Mouse (Mus musculus) embryonic facial prominence, embryonic 10.5 days (tissue): ENCODE results near the gene Crk. TPM values are rescaled to one million over a fixed set of nuclear protein-coding genes. Genes with fewer than 3 reads are reported as not detected.

Experiments used
- DNase-seq: peaks from one replicate; pipeline ENCODE4 v3.0.0-alpha.2; 2017; ENCODE audit warnings: low spot score
- H3K27ac ChIP-seq: fragments of 300-500 bp; sonication (generic); replicated peaks from 2 replicates; pipeline ENCODE4 v1.5.1; 2016; ENCODE audit warnings: mild to moderate bottlenecking
- H3K27me3 ChIP-seq: fragments of 300-500 bp; sonication (generic); replicated peaks from 2 replicates; pipeline ENCODE4 v1.6.1; 2016; ENCODE audit warnings: low read depth, mild to moderate bottlenecking; ENCODE audit not compliant: poor library complexity, severe bottlenecking
- H3K36me3 ChIP-seq: fragments of 300-500 bp; sonication (generic); replicated peaks from 2 replicates; pipeline ENCODE4 v1.6.1; 2016; ENCODE audit warnings: mild to moderate bottlenecking, moderate library complexity
- H3K4me1 ChIP-seq: fragments of 300-500 bp; sonication (generic); 2 replicates; pipeline ENCODE4 v1.6.1; 2016
- H3K4me3 ChIP-seq: fragments of 300-500 bp; sonication (generic); 2 replicates; pipeline ENCODE4 v1.5.1; 2016; ENCODE audit warnings: mild to moderate bottlenecking, moderate library complexity
- H3K9me3 ChIP-seq: fragments of 300-500 bp; sonication (generic); 2 replicates; pipeline ENCODE4 v1.6.1; 2016; ENCODE audit warnings: mild to moderate bottlenecking
- WGBS: fragments of 180-500 bp; shearing (Covaris S2); methylation state at CpG from one replicate; pipeline ENCODE4 v1.1.7; 2016; 5-methylcytosine and 5-hydroxymethylcytosine counted together
- polyA plus RNA-seq: library from polyadenylated mRNA; unstranded; fragments of >200 nt; fragmentation: Nextera tagmentation; extraction: Ambion mirVana; gene quantifications from 2 replicates; pipeline ENCODE4 v1.2.1, GENCODE M21; 2016

Gene Crk
- polyA plus RNA-seq, 1 experiment from 2014 or later: 112 TPM

DNA sequence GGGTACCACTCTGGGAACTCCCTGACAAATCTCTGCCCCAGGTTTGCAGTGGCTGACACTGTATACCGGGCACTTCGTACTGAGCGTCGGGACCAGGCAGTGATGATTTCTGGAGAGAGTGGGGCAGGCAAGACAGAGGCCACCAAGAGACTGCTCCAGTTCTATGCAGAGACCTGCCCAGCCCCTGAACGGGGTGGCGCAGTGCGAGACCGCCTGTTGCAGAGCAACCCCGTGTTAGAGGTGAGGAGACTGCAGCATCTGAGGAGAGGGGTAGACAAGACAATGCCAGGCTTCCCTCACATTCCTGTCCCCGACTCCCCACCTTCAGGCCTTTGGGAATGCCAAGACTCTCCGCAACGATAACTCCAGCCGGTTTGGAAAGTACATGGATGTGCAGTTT is 20.7 kb upstream of the Crk start:
- H3K27me3 ChIP-seq: peaks cover 39% of the 10 kb centered on the region
- DNase-seq: no peak

DNA sequence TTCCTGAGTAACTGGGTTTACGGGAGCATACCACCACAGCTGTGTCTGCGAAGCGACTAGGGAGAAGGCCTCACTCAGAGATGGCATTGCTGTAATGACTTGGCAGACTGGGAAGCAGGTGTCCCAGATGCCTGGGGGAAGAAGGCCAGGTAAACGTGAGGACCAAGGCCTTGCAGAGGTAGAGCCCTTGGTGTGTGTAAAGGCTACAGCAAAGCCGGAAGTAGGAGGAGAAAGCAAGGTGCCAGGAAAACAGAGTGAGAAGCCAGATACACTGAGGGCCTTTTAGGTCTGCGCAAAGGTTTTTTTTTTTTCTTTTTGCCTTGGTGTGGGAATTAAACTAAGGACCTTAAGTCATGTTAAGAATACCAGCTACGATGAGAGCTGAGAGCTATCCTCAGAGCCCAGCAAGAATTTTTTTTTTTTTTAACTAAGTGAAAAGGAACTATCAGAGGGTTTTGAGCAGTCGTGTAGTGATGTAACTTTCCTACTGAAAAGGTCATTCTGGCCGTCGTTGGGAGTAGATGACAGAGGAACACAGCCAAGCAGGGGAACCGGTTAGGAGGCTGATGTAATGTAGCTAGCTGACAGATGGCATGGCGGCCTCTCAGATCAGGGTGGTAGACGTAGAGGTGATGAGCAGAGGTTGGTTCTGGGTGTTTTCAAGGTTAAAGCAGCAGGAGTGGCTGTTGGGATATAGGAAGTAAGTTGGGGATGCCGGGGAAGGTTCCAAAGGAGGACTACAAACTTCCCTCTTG is 19.9 kb upstream of the Crk start:
- peaks cover 45% of the 10 kb centered on the region for H3K36me3 ChIP-seq
- no peak overlapping the region for H3K27ac ChIP-seq
- peaks cover 30% of the 10 kb centered on the region for H3K27me3 ChIP-seq
- peaks cover 31% of the 10 kb centered on the region for H3K4me1 ChIP-seq
- no peak overlapping the region for H3K4me3 ChIP-seq
- 86% methylated on average over 14 of the region's 14 CpGs for WGBS
- no peak for DNase-seq
- H3K9me3 ChIP-seq: no peaks in the 10 kb centered on the region

More for the DNA sequence above, 20.7 kb upstream of the Crk start:
- H3K4me1 ChIP-seq: peaks cover 40% of the 10 kb centered on the region
- H3K36me3 ChIP-seq: peaks cover 45% of the 10 kb centered on the region
- 94% methylated on average over 13 of the region's 13 CpGs for WGBS
- no peaks in the 10 kb centered on the region for H3K9me3 ChIP-seq
- no peak overlapping the region for H3K4me3 ChIP-seq
- H3K27ac ChIP-seq: no peak overlapping the region

DNA sequence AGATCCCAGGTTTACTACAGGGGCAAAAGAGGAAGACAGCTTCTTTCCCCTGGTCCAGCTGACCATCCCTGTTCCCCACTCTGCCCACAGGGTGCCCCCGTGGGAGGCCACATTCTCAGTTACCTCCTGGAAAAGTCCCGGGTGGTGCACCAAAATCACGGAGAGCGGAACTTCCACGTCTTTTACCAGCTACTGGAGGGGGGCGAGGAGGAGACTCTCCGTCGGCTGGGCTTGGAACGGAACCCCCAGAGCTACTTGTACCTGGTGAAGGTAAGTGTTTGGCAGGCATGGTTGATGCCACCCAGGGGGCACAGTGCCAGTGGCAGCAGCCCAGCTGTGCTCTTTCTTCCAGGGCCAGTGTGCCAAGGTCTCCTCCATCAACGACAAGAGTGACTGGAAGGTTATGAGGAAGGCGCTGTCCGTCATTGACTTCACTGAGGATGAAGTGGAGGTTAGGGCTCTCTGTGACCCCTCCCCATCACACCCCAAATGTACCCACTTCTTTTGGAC is 18.9 kb upstream of the Crk start:
- no peak for DNase-seq
- Histone ChIP-seq H3K4me1 (peaks cover 22% of the 10 kb centered on the region), H3K9me3 (no peaks in the 10 kb centered on the region), H3K4me3 (no peak overlapping the region), H3K27ac (no peak overlapping the region), H3K27me3 (peaks cover 21% of the 10 kb centered on the region), H3K36me3 (peaks cover 49% of the 10 kb centered on the region)
- WGBS: 93% methylated on average over 12 of the region's 12 CpGs

DNA sequence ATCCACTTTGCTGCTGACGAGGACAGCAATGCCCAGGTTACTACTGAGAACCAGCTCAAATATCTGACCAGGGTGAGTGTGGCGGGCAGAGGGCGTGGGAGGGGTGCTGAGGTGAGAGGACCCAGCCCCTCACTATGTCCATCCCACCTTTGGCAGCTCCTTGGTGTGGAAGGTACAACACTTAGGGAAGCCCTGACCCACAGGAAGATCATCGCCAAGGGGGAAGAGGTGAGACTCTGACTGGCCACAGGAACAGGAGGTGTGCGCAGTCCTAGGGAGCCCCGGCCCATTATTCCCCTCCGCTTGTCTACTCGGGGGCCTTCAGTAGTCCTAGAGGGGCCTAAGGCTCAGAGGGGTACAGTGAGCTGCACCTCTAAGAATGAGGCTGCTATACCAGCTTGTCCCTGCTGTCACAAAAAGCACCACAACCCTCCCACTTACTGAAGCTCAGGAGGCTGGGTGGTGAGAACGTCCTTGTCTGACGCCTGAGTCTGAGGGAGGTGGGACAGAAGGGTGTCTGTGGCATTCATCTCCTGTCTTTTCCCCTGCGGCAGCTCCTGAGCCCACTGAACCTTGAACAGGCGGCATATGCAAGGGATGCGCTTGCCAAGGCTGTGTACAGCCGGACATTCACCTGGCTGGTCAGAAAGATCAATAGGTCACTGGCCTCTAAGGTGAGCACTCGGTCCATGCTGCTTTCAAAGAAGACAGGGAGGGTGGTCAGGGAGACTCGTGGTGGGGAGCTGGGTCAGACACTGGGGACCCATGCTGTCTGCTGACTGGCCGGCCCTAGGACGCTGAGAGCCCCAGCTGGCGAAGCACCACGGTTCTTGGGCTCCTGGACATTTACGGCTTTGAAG is 17.9 kb upstream of the Crk start:
- Histone ChIP-seq H3K36me3 (peaks cover 59% of the 10 kb centered on the region), H3K4me1 (peaks cover 11% of the 10 kb centered on the region), H3K4me3 (no peak overlapping the region), H3K27me3 (peaks cover 13% of the 10 kb centered on the region; the same call in 1 of the 2 replicates), H3K9me3 (no peaks in the 10 kb centered on the region), H3K27ac (no peak overlapping the region)
- WGBS: 91% methylated on average over 21 of the region's 21 CpGs
- DNase-seq: no peak

DNA sequence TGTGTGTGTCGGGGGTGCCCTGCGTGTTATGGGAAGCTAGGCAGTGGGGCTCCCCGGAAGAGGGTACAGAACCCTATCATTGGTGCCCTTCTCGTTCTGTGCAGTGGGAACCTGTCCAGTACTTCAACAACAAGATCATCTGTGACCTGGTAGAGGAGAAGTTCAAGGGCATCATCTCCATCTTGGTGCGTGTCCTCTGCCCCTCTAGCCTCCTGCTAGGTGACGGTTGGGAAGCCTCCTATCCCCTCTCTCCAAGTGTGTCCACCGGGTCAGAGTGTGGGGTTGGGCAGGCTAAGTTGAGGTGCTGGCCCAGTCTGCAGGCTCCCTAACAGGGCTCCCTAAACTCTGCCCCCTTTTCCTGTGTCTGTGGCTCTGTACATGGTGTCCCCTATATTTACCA is 16.9 kb upstream of the Crk start:
- Histone ChIP-seq H3K4me3 (no peak overlapping the region), H3K36me3 (peaks cover 69% of the 10 kb centered on the region)
- 90% methylated on average over 7 of the region's 7 CpGs for WGBS

DNA sequence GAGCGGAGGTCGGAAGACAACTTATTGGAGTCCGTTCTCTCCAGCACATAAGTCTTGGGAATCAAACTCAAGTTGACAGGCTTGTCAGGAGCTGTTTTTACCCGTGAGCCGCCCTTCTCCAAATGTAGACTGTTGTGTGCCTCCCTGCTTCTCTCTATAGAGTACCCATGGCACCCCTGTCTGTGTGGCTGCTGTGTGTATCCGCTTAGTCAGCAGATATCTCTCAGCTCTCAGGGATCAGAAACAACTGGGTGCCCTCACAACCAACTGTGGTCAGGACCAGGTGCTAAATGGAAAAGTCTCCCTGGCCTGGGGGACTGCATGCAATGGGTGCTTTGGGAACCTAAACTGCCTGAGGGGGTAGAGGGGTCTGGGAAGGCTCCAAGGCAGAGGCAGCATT is 12.8 kb upstream of the Crk start:
- 92% methylated on average over 6 of the region's 6 CpGs for WGBS
- H3K36me3 ChIP-seq: peaks cover 78% of the 10 kb centered on the region
- DNase-seq: no peak

More for the DNA sequence above, 16.9 kb upstream of the Crk start:
- 0 out of 2 replicates have a peak, but pooled peaks cover 3% of the 10 kb centered on the region for H3K4me1 ChIP-seq
- H3K9me3 ChIP-seq: no peaks in the 10 kb centered on the region
- H3K27me3 ChIP-seq: peaks cover 3% of the 10 kb centered on the region; the same call in 1 of the 2 replicates
- DNase-seq: no peak
- no peak overlapping the region for H3K27ac ChIP-seq

DNA sequence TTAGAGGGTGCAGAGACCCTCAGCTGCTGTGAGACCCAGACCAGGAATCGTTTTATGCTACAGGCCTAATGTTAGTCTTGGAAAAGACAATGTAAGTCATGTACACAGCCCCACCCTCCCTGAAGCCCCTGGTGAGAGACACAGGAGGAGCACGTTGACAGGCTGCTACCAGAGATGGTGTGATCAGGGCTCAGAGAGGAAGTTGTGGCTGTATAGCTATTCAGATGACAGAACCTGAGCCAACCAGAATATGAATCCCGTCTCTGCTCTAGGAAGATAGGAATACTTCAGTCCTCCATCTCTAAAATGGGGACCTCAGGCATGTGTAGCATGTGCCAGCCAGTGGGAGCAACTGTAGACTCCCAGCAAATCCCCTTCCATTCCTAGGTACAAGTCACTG is 10.4 kb upstream of the Crk start:
- Histone ChIP-seq H3K4me3 (no peak overlapping the region), H3K4me1 (no peaks in the 10 kb centered on the region), H3K9me3 (no peaks in the 10 kb centered on the region), H3K27me3 (no peaks in the 10 kb centered on the region), H3K27ac (no peak overlapping the region), H3K36me3 (peaks cover 83% of the 10 kb centered on the region)
- 93% methylated on average over 3 of the region's 3 CpGs for WGBS
- DNase-seq: no peak

More for the DNA sequence above, 12.8 kb upstream of the Crk start:
- Histone ChIP-seq H3K27ac (no peak overlapping the region), H3K27me3 (no peaks in the 10 kb centered on the region), H3K9me3 (no peaks in the 10 kb centered on the region), H3K4me3 (no peak overlapping the region), H3K4me1 (no peaks in the 10 kb centered on the region)

DNA sequence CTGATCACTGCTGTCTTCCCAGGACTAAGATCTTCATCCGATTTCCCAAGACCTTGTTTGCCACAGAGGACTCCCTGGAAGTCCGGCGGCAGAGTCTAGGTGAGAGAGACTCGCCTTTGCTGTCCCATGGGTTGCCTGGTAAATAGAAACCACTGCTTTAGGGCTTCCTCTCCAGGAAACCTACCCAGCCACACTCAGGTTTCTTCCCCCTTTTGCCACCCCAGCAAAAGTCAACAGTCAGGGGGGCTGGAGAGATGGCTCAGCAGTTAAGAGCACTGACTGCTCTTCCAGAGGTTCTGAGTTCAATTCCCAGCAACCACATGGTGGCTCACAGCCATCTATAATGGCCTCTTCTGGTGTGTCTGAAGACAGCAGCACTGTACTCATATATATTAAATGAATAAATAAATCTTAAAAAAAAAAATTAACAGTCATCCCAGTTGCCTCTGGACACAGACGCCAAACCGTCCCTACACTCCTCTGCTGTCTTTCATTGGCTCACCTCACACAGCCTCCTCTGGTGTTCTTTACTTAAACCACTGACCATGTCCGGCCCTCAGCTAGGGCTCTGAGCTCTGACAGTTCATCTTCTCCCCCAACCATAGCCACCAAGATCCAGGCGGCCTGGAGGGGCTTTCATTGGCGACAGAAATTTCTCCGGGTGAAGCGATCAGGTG is 9.7 kb upstream of the Crk start:
- 88% methylated on average over 11 of the region's 11 CpGs for WGBS
- no peak for DNase-seq
- Histone ChIP-seq H3K36me3 (peaks cover 83% of the 10 kb centered on the region), H3K9me3 (no peaks in the 10 kb centered on the region), H3K4me1 (no peaks in the 10 kb centered on the region), H3K4me3 (no peak overlapping the region), H3K27ac (no peak overlapping the region), H3K27me3 (no peaks in the 10 kb centered on the region)

DNA sequence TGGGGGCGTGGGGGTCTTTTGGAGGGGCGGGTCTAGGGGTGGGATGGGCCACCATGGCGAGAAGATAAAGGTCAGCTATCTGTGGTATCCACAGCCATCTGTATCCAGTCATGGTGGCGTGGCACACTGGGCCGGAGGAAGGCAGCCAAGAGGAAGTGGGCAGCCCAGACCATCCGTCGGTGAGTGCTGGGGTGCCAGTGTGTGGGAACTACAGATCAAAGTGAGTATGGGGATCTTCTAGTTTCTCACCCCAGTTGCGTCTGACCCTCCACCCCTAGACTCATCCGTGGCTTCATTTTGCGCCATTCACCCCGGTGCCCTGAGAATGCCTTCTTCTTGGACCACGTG is 9.2 kb upstream of the Crk start:
- H3K27ac ChIP-seq: no peak overlapping the region
- no peaks in the 10 kb centered on the region for H3K4me1 ChIP-seq
- H3K4me3 ChIP-seq: no peak overlapping the region
- no peaks in the 10 kb centered on the region for H3K27me3 ChIP-seq
- H3K36me3 ChIP-seq: peaks cover 81% of the 10 kb centered on the region
- DNase-seq: no peak
- H3K9me3 ChIP-seq: no peaks in the 10 kb centered on the region
- WGBS: 91% methylated on average over 12 of the region's 12 CpGs

DNA sequence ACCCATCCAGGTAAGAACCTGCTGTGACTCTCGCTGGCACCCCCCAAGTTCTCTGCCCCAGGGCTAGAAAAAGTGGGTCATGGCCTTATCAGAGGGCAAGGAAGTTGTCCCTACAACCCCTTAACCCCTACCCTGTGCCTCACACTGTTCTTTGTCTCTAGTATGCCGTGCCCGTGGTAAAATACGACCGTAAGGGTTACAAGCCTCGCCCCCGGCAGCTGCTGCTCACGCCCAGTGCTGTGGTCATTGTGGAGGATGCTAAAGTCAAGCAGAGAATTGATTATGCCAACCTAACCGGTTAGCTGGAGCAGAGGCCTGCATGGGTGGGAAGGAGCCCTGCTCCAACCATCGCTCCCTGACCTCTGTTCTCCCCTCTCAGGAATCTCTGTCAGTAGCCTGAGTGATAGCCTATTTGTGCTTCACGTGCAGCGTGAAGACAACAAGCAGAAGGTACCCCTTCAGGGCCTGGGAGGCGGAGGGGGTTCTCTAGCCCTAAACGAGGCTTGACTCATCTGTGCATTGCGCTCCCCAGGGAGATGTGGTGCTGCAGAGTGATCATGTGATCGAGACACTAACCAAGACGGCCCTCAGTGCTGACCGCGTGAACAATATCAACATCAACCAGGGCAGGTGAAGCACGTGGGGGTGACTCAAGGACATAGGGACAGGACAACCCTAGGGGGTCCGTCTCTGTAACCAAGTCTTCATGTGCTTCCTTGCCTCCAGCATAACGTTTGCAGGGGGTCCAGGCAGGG is 7.5 kb upstream of the Crk start:
- H3K36me3 ChIP-seq: peaks cover 65% of the 10 kb centered on the region

DNA sequence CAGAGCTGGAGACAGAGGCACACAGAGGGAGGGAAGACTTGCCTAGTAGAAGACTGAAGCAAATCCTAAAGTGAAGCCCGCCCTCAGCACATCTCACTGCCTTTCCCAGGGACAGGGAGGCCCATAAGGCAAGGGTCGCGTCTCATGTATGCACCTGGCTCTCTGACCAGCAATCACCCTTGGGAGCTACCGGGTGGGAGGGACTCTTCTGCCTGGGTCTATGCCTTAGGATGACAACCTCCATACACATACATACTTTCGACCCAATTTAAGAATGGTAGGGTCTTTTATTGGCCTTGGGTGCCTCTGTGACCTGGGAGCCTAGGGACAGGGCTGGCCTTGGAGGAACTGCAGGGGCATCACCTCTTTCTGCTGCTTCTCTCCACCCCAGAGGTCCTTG is 5.6 kb upstream of the Crk start:
- WGBS: 89% methylated on average over 5 of the region's 5 CpGs
- H3K27me3 ChIP-seq: no peaks in the 10 kb centered on the region
- H3K4me3 ChIP-seq: no peak overlapping the region
- no peaks in the 10 kb centered on the region for H3K9me3 ChIP-seq
- H3K36me3 ChIP-seq: peaks cover 53% of the 10 kb centered on the region
- H3K4me1 ChIP-seq: peaks cover under 1% of the 10 kb centered on the region; the same call in 1 of the 2 replicates
- no peak for DNase-seq
- no peak overlapping the region for H3K27ac ChIP-seq

More for the DNA sequence above, 7.5 kb upstream of the Crk start:
- Histone ChIP-seq H3K4me3 (no peak overlapping the region), H3K9me3 (no peaks in the 10 kb centered on the region), H3K27me3 (no peaks in the 10 kb centered on the region), H3K27ac (no peak overlapping the region), H3K4me1 (no peaks in the 10 kb centered on the region)
- DNase-seq: no peak
- 89% methylated on average over 22 of the region's 22 CpGs for WGBS

DNA sequence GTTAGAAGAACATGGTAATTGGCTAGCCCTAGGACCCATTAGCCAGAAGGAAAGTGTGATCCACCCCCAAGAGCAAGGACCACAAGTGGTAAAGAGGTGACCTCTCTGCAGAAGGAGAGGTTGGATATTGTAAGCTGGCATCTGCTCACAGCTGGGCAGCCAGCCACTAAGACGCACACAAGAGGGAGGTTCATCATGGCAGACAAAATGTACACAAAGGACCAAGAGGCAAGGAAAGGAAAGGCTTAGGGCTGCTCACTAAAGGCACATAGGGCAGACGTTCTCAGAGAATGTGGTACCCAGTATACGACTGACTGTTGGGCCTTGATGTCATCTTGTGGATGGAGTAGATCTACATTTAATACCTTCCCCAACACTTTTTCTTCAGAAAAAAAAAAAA is 4.2 kb upstream of the Crk start:
- Histone ChIP-seq H3K4me1 (peaks cover 3% of the 10 kb centered on the region; the same call in 1 of the 2 replicates), H3K9me3 (no peaks in the 10 kb centered on the region), H3K27me3 (no peaks in the 10 kb centered on the region), H3K4me3 (no peak overlapping the region), H3K36me3 (peaks cover 39% of the 10 kb centered on the region), H3K27ac (no peak overlapping the region)
- no peak for DNase-seq
- 87% methylated on average over 3 of the region's 3 CpGs for WGBS
